Mouse (Mus musculus): ENCODE data around the gene Nt5m.
"Not testable (repeated sequence)": the region's sequence is repeated elsewhere in the genome, so short reads cannot be mapped to it uniquely, and the experiment has no call there.

Gene Nt5m

DNA sequence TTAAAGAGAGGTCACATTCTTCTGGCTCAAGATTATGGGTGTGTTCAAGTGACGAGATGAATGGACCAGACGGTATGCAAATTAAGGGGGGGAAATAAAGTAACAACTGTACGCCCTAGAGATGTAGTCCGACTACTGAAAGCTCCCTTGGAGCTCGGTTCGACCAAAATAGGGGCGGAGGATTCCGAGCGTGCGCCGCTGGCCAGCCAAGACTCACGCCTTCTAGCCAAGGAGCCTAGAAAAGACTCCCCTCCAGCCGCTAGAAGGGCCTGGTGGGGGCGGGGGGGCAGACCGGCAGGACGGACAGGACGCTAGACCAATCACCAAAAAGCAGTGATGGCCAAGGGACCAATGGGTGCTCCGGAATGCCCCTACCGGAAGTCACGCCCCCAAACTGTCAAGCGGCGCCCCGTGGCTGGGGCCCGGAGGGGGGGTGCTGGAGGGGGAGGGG is at the start of gene Nt5m:
Gene Nt5m, plus strand, starts transcription at position 440 of the 451 bp plus-strand sequence.
- DNase-seq (ENCODE audit: low read depth, low spot score): peak; percentile 93

DNA sequence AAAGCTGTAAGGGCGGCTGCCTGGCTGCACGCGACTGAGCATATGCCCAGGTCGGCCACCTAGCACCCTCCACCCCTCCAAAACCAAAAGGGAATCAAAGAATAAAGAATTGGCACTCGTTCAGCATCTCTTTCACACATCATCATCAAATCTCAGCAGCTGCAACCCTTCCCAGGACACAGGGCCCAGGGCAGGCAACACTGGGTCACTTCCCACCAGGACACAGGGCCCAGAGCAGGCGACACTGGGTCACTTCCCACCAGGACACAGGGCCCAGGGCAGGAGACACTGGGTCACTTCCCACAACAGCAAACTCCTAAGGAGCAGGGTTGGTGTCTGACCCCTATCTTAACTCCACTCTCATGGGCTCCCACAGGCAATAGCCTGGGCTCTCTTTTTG is 45.9 kb upstream of the Nt5m start:
- DNase-seq (ENCODE audit: low read depth, low spot score): no peak

DNA sequence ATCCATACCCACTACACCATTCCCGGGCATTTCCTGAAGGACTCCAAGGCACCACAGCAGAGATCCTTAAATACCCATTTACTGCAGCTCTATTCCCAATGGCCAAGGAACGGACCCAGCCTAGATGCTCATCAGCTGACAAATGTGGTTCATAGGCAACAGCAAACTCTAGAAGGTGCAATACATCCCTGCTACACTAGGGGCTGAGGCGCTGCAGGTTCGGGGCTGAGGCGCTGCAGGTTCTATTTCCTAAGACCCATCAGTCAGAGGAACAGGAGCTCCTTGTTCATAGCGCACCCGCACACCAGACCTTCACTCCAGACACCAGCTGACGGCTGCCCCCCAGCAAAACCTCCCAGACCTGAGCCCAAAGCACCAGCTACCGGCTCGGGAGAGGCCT is 38.8 kb upstream of the Nt5m start:
- no peak for DNase-seq (ENCODE audit: low read depth, low spot score)

GRCm38 (mm10) chr11:59801881-59802280 is 37.4 kb upstream of the Nt5m start:
- DNase-seq (ENCODE audit: low read depth, low spot score): no peak

- no peak for DNase-seq (ENCODE audit: low read depth, low spot score)
These were observed 35.7 kb upstream of the Nt5m start for GRCm38 (mm10) chr11:59803516-59803915.

GRCm38 (mm10) chr11:59804409-59805110 is 34.7 kb upstream of the Nt5m start:
- no peak for DNase-seq (ENCODE audit: low read depth, low spot score)

- DNase-seq (ENCODE audit: low read depth, low spot score): no peak
These were observed 34.0 kb upstream of the Nt5m start for GRCm38 (mm10) chr11:59805256-59805655.

GRCm38 (mm10) chr11:59805656-59806055 is 33.6 kb upstream of the Nt5m start:
- DNase-seq (ENCODE audit: low read depth, low spot score): no peak

- peak; percentile 37 for DNase-seq (ENCODE audit: low read depth, low spot score)
These were observed 30.9 kb upstream of the Nt5m start for GRCm38 (mm10) chr11:59808170-59808960.

DNA sequence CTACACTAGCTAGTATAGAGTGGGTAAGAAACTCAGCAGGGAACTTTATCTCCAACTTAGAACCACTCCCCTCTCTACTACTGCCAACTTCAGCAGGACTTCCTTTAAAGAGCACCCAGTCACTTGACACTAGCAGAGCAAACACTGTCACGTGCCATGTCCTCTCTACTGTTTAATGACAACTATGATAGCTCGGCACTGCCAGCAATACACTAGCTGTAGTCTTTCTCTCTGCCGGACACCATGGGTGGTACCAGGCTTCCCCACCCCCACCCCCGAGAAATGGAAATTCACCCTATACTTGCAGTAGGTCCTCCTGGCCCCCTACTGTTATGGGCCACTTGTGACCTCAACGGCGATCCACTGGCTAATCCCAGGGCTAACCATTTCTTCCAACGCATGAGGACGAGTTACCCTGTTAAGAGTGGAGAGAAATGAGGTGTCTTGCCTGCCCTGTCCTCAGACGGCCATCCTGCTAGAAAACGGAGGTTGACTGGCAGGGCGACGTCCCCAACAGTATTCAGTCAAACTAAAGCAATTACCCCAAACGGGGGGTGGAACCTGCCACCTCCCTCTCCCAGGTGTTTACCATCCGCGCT is 30.1 kb upstream of the Nt5m start:
- DNase-seq (ENCODE audit: low read depth, low spot score): peak; percentile 33

- peak; percentile 81 for DNase-seq (ENCODE audit: low read depth, low spot score)
These were observed 29.4 kb upstream of the Nt5m start, which contains the start of gene Flcn for GRCm38 (mm10) chr11:59809670-59810474. Gene Flcn (minus strand): TSS chr11:59810016.

DNA sequence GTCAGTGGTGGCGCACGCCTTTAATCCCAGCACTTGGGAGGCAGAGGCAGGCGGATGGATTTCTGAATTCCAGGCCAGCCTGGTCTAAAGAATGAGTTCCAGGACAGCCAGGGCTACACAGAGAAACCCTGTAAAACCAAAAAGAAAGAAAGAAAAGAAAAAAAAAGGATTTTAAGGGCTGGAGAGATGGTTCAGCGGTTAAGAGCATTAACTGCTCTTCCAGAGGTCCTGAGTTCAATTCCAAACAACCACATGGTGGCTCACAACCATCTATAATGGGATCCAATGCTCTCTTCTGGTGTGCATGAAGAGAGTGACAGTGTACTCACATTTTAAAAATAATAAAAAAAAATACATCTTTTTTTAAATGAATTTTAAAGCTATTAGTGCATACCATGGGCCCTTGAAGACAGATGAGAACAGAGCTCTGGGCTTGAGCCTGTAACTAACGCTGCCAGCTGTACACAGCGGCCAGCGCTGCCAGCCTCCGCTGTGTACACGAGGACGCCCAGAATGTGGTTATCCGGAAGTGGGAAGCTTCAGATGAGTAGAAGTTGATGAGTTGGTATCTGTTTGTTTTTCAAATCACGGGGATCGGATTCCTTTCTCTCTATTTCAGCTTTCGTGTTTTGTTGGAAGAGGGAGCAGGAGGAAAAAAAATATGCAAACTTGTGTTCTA is 28.6 kb upstream of the Nt5m start:
- DNase-seq (ENCODE audit: low read depth, low spot score): no peak

- DNase-seq (ENCODE audit: low read depth, low spot score): peak; percentile 74
These were observed 28.0 kb upstream of the Nt5m start for GRCm38 (mm10) chr11:59811211-59811610.

GRCm38 (mm10) chr11:59813276-59813675 is 26.0 kb upstream of the Nt5m start:
- DNase-seq (ENCODE audit: low read depth, low spot score): no peak

- no peak for DNase-seq (ENCODE audit: low read depth, low spot score)
These were observed 24.9 kb upstream of the Nt5m start for GRCm38 (mm10) chr11:59814311-59814710.

GRCm38 (mm10) chr11:59814936-59815335 is 24.3 kb upstream of the Nt5m start:
- no peak for DNase-seq (ENCODE audit: low read depth, low spot score)

- no peak for DNase-seq (ENCODE audit: low read depth, low spot score)
These were observed 23.7 kb upstream of the Nt5m start for GRCm38 (mm10) chr11:59815482-59816065.

DNA sequence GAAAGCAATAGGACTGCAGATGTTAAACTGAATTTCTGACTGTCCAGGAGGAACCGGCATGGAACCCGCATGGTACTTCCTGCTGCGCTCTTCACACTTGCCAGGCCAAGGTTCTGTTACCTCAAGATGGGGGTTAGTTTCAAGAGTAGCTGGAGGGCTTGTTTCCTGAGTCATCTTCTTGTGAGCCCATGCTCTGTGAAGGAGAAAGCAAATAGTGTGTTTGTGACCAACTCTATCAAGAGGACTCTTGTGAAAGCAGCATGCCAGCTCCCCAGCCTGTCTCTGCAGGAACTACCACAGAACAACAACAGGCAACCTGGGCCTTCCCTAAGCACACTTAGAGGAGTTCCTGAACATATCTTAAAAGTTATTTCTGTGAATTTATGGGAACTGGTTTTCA is 21.3 kb upstream of the Nt5m start:
- DNase-seq (ENCODE audit: low read depth, low spot score): no peak

DNA sequence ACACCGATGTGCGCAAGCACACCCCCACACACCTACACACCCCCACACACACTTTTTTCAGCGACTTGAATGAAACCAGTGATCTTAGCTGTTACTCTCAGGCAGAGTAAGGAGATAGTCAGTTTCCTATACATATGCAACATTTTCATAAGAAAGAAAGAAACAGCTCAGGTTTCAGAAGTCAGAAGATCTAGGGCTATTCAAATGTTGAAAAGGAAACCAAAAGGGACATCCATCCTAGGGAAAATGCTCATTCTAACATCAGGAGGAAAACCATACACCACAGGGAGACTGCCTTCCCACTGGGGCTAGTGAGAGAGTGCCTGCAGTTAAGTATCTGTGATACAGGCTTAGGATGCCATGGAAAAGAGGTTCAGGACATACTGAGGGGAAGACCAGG is 17.6 kb upstream of the Nt5m start:
- no peak for DNase-seq (ENCODE audit: low read depth, low spot score)

DNA sequence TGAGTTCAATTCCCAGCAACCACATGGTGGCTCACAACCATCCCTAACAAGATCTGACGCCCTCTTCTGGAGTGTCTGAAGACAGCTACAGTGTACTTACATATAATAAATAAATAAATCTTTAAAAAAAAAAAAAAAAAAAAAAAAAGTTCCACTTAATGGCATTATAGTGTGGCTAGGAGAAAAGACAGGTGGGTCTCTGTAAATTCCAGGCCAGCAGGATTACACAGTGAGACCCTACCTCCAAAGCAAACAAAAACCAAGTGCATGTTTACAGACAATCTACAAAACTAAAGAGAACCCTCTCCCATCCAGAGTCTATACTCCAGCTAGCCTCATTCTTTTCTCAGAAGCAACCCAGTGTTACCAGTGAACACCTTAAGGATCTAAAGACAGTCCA is 1.5 kb upstream of the Nt5m start:
- DNase-seq (ENCODE audit: low read depth, low spot score): not testable (repeated sequence)

- no peak for DNase-seq (ENCODE audit: low read depth, low spot score)
These were observed 821 bp upstream of the Nt5m start for GRCm38 (mm10) chr11:59838426-59838825.
